Mouse (Mus musculus): ENCODE measurements at regions not wholly inside any gene's neighbourhood (a gene's known extent, or its start where the extent isn't known, plus 50 kb on each side); places are given as distances from the start of the nearest gene placed in this dataset.

GRCm38 (mm10) chr9:120658576-120658975 lies 87.3 kb downstream of the Rpl14 start:
- no peaks in the 10 kb centered on the region for H3K9me3 ChIP-seq (replicated peaks; ENCODE audit: insufficient read depth, low read length)
- H3K4me1 ChIP-seq (ENCODE audit: control insufficient read depth in 1 of 2, insufficient read depth in 2 of 2, low read length in 2 of 2), result no peaks in the 10 kb centered on the region
- H3K9ac ChIP-seq (ENCODE audit: control insufficient read depth, low read depth, low read length, poor library complexity, severe bottlenecking), result no peak overlapping the region
- DNase-seq (ENCODE audit: low read depth, low spot score), result no peak
- no peaks in the 10 kb centered on the region for H3K36me3 ChIP-seq (ENCODE audit: control insufficient read depth in 1 of 2, insufficient read depth in 2 of 2, low read length in 2 of 2)
- H3K27ac ChIP-seq (ENCODE audit: control insufficient read depth, low read depth, low read length), result no peak overlapping the region
- no peaks in the 10 kb centered on the region for H3K79me2 ChIP-seq (ENCODE audit: control insufficient read depth, insufficient read depth, low read length, poor library complexity)
- no peaks in the 10 kb centered on the region for H3K27me3 ChIP-seq (ENCODE audit: control insufficient read depth in 1 of 2, insufficient read depth in 2 of 2, low read length in 2 of 2)
- no peak overlapping the region for H3K4me3 ChIP-seq (ENCODE audit: control insufficient read depth in 1 of 2, insufficient read depth in 1 of 2, low read depth in 2 of 2, low read length in 2 of 2)
- TF ChIP-seq SMC3 (IDR thresholded peaks at IDR 0.05; ENCODE audit: low read depth, low read length) (no peak), CHD2 (IDR thresholded peaks at IDR 0.05; ENCODE audit: low read length) (no peak), USF2 (IDR thresholded peaks at IDR 0.05; ENCODE audit: borderline replicate concordance in 1 of 2, insufficient read depth in 1 of 2, low read depth in 1 of 2, low read length in 2 of 2) (no peak), NELFE (IDR thresholded peaks at IDR 0.05; ENCODE audit: low read depth, low read length) (no peak), CTCF (IDR thresholded peaks at IDR 0.05 in 2 of 3, conservative IDR thresholded peaks at IDR 0.05 in 1 of 3; ENCODE audit: control insufficient read depth in 1 of 3, insufficient read depth in 1 of 3, low read depth in 2 of 3, low read length in 3 of 3, poor library complexity in 1 of 3, severe bottlenecking in 1 of 3) (no peak), ZC3H11A (IDR thresholded peaks at IDR 0.05; ENCODE audit: low read depth, low read length) (no peak), POLR2AphosphoS2 (IDR thresholded peaks at IDR 0.05; ENCODE audit: low read length) (no peak), CHD1 (IDR thresholded peaks at IDR 0.05; ENCODE audit: low read depth, low read length) (no peak), EP300 (IDR thresholded peaks at IDR 0.05; ENCODE audit: low read depth in 1 of 2, low read length in 2 of 2) (no peak), TBP (IDR thresholded peaks at IDR 0.05; ENCODE audit: low read depth, low read length) (no peak), MYC (IDR thresholded peaks at IDR 0.05; ENCODE audit: low read depth, low read length) (no peak), ZKSCAN1 (IDR thresholded peaks at IDR 0.05; ENCODE audit: low read depth, low read length) (no peak), ELF1 (IDR thresholded peaks at IDR 0.05; ENCODE audit: low read depth, low read length) (no peak), MAX (IDR thresholded peaks at IDR 0.05; ENCODE audit: low read length) (no peak), JUND (IDR thresholded peaks at IDR 0.05; ENCODE audit: low read depth, low read length) (no peak), SIN3A (IDR thresholded peaks at IDR 0.05; ENCODE audit: low read length) (no peak), TAL1 (IDR thresholded peaks at IDR 0.05; ENCODE audit: low read length) (no peak), MYB (IDR thresholded peaks at IDR 0.05; ENCODE audit: low read depth, low read length) (no peak)

- DNase-seq (ENCODE audit: low read depth, low spot score), result no peak
- TF ChIP-seq TCF12 (IDR thresholded peaks at IDR 0.05; ENCODE audit: low read depth, low read length), result no peak
- TF ChIP-seq MAFK (IDR thresholded peaks at IDR 0.05; ENCODE audit: borderline replicate concordance, low read depth, low read length), result no peak
- TF ChIP-seq MYC (IDR thresholded peaks at IDR 0.05; ENCODE audit: low read depth, low read length), result no peak
- no peak for TF ChIP-seq EP300 (IDR thresholded peaks at IDR 0.05; ENCODE audit: low read depth in 1 of 2, low read length in 2 of 2)
- no peak for TF ChIP-seq GABPA (IDR thresholded peaks at IDR 0.05; ENCODE audit: low read depth, low read length)
- TF ChIP-seq E2F4 (IDR thresholded peaks at IDR 0.05; ENCODE audit: borderline replicate concordance, low read depth, low read length), result no peak
- TF ChIP-seq UBTF (IDR thresholded peaks at IDR 0.05; ENCODE audit: borderline replicate concordance, insufficient read depth, low read depth, low read length), result no peak
- TF ChIP-seq RAD21 (IDR thresholded peaks at IDR 0.05; ENCODE audit: low read depth, low read length), result no peak
- TF ChIP-seq POLR2AphosphoS2 (IDR thresholded peaks at IDR 0.05; ENCODE audit: low read length), result no peak
- TF ChIP-seq ZC3H11A (IDR thresholded peaks at IDR 0.05; ENCODE audit: low read depth, low read length), result no peak
- TF ChIP-seq SMC3 (IDR thresholded peaks at IDR 0.05; ENCODE audit: low read depth, low read length), result no peak
- TF ChIP-seq ZNF384 (IDR thresholded peaks at IDR 0.05; ENCODE audit: low read depth, low read length), result no peak
- TF ChIP-seq NRF1 (IDR thresholded peaks at IDR 0.05; ENCODE audit: insufficient read depth, low read depth, low read length, poor library complexity, severe bottlenecking), result no peak
- TF ChIP-seq MAZ (IDR thresholded peaks at IDR 0.05; ENCODE audit: low read depth, low read length), result no peak
- no peak for TF ChIP-seq ETS1 (IDR thresholded peaks at IDR 0.05; ENCODE audit: low read depth, low read length)
- Histone ChIP-seq H3K79me2 (ENCODE audit: control insufficient read depth, insufficient read depth, low read length, poor library complexity) (no peaks in the 10 kb centered on the region), H3K36me3 (ENCODE audit: control insufficient read depth in 1 of 2, insufficient read depth in 2 of 2, low read length in 2 of 2) (no peaks in the 10 kb centered on the region), H3K9ac (ENCODE audit: control insufficient read depth, low read depth, low read length, poor library complexity, severe bottlenecking) (no peak overlapping the region), H3K4me1 (ENCODE audit: control insufficient read depth in 1 of 2, insufficient read depth in 2 of 2, low read length in 2 of 2) (no peaks in the 10 kb centered on the region), H3K27ac (ENCODE audit: control insufficient read depth, low read depth, low read length) (no peak overlapping the region), H3K4me3 (ENCODE audit: control insufficient read depth in 1 of 2, insufficient read depth in 1 of 2, low read depth in 2 of 2, low read length in 2 of 2) (no peak overlapping the region), H3K9me3 (replicated peaks; ENCODE audit: insufficient read depth, low read length) (no peaks in the 10 kb centered on the region), H3K27me3 (ENCODE audit: control insufficient read depth in 1 of 2, insufficient read depth in 2 of 2, low read length in 2 of 2) (no peaks in the 10 kb centered on the region)
These were observed 90.0 kb downstream of the Rpl14 start for GRCm38 (mm10) chr9:120661226-120661625.
